Mouse (Mus musculus) myocyte (in vitro differentiated cells): Measurements from ENCODE around the gene Eid2. TPM values are rescaled to one million over a fixed set of nuclear protein-coding genes. Genes with fewer than 3 reads are reported as not detected.
A peak's percentile ranks its signal among the peaks of the same experiment; 100 is the strongest.

Source experiments
- H3K27me3 ChIP-seq: one replicate; pipeline ENCODE4 v1.6.1; 2011; ENCODE audit not compliant: control insufficient read depth, insufficient read depth, insufficient read length
- H3K36me3 ChIP-seq: one replicate; pipeline ENCODE4 v1.6.1; 2011; ENCODE audit not compliant: control insufficient read depth, insufficient read depth
- H3K4me2 ChIP-seq: one replicate; pipeline ENCODE4 v1.6.1; 2011; ENCODE audit warnings: low read depth, control low read depth
- H3K4me3 ChIP-seq: one replicate; pipeline ENCODE4 v1.5.1; 2011; ENCODE audit warnings: mild to moderate bottlenecking, control low read depth, moderate library complexity
- H3K79me2 ChIP-seq: one replicate; pipeline ENCODE4 v1.6.1; 2011; ENCODE audit not compliant: control insufficient read depth, insufficient read depth
- H3ac ChIP-seq: one replicate; pipeline ENCODE4 v1.6.1; 2011; ENCODE audit not compliant: control insufficient read depth, insufficient read length
- CEBPB ChIP-seq: IDR thresholded peaks from 2 replicates; pipeline ENCODE4 v1.6.1; 2011; ENCODE audit warnings: mild to moderate bottlenecking, moderate library complexity; ENCODE audit not compliant: poor library complexity, insufficient read depth, severe bottlenecking
- E2F4 ChIP-seq: IDR thresholded peaks from one replicate; pipeline ENCODE4 v1.6.1; 2011; ENCODE audit warnings: mild to moderate bottlenecking, control low read depth, moderate library complexity; ENCODE audit not compliant: insufficient read depth
- MAX ChIP-seq: IDR thresholded peaks from one replicate; pipeline ENCODE4 v1.6.1; 2011; ENCODE audit warnings: low read depth, mild to moderate bottlenecking, control low read depth
- MYOD1 ChIP-seq, 3 experiments: IDR thresholded peaks; one replicate each; pipeline ENCODE4 v1.6.1; 2011; ENCODE audit warnings: control low read depth in 2 of 3, low read depth in 2 of 3, mild to moderate bottlenecking in 2 of 3, moderate library complexity in 1 of 3; ENCODE audit not compliant: insufficient read length in 2 of 3, control insufficient read depth in 1 of 3
- MYOG ChIP-seq, 3 experiments: IDR thresholded peaks; one replicate each; pipeline ENCODE4 v1.6.1; 2011; ENCODE audit warnings: control low read depth in 2 of 3, low read depth in 2 of 3, mild to moderate bottlenecking in 2 of 3; ENCODE audit not compliant: insufficient read length in 2 of 3, control insufficient read depth in 1 of 3, insufficient read depth in 1 of 3
- POLR2A ChIP-seq: IDR thresholded peaks from one replicate; pipeline ENCODE4 v1.6.1; 2011; ENCODE audit warnings: low read depth, mild to moderate bottlenecking, control low read depth, moderate library complexity; ENCODE audit not compliant: insufficient read length
- POLR2AphosphoS2 ChIP-seq: IDR thresholded peaks from one replicate; pipeline ENCODE4 v1.6.1; 2011; ENCODE audit warnings: low read depth, control low read depth; ENCODE audit not compliant: insufficient read length
- REST ChIP-seq: IDR thresholded peaks from one replicate; pipeline ENCODE4 v1.6.1; 2011; ENCODE audit warnings: mild to moderate bottlenecking, control low read depth, moderate library complexity; ENCODE audit not compliant: insufficient read depth, insufficient read length
- SRF ChIP-seq: IDR thresholded peaks from one replicate; pipeline ENCODE4 v1.6.1; 2011; ENCODE audit warnings: low read depth; ENCODE audit not compliant: control insufficient read depth, insufficient read length
- TCF12 ChIP-seq: IDR thresholded peaks from one replicate; pipeline ENCODE4 v1.6.1; 2011; ENCODE audit warnings: mild to moderate bottlenecking, control low read depth; ENCODE audit not compliant: poor library complexity, insufficient read depth, severe bottlenecking
- TCF3 ChIP-seq: IDR thresholded peaks from one replicate; pipeline ENCODE4 v1.6.1; 2011; ENCODE audit warnings: low read depth, control low read depth; ENCODE audit not compliant: insufficient read length
- USF1 ChIP-seq: IDR thresholded peaks from one replicate; pipeline ENCODE4 v1.6.1; 2011; ENCODE audit warnings: low read depth, mild to moderate bottlenecking, control low read depth, moderate library complexity
- polyA plus RNA-seq: library from polyadenylated mRNA; unstranded; fragments of >200 nt; fragmentation: generic; extraction: Trizol; gene quantifications from one replicate; pipeline ENCODE4 v1.2.1, GENCODE M21; 2012; ENCODE audit warnings: missing spikeins

Eid2 gene
- polyA plus RNA-seq, 1 experiment = 6.5 TPM

- Histone ChIP-seq H3K27me3 (peaks cover 84% of the 10 kb centered on the region), H3K79me2 (no peaks in the 10 kb centered on the region), H3K4me3 (no peak within 1 kb of the TSS), H3ac (no peak within 1 kb of the TSS), H3K4me2 (peak within 1 kb of the TSS; percentile 18), H3K36me3 (no peaks in the 10 kb centered on the region)
- no peak for TF ChIP-seq POLR2AphosphoS2
- no peak for TF ChIP-seq MYOG (IDR thresholded peaks at IDR 0.05; ENCODE audit: control insufficient read depth in 1 of 3, insufficient read depth in 1 of 3, insufficient read length in 2 of 3, low read depth in 2 of 3)
- TF ChIP-seq REST = no peak
- no peak for TF ChIP-seq TCF3
- no peak for TF ChIP-seq TCF12
- TF ChIP-seq USF1 = no peak
- TF ChIP-seq MAX = no peak
- TF ChIP-seq E2F4 = no peak
- TF ChIP-seq SRF = no peak
- no peak for TF ChIP-seq POLR2A
- no peak for TF ChIP-seq CEBPB
- no peak for TF ChIP-seq MYOD1 (IDR thresholded peaks at IDR 0.05; ENCODE audit: control insufficient read depth in 1 of 3, insufficient read length in 2 of 3, low read depth in 2 of 3)
Measured at GRCm38 (mm10) chr7:28290638-28291590, 23.2 kb downstream of the Eid2 start, which contains the start of gene Selenov. Gene Selenov (minus strand): TSS chr7:28291186.

- Histone ChIP-seq H3K36me3 (no peaks in the 10 kb centered on the region), H3K4me3 (no peak overlapping the region), H3K79me2 (no peaks in the 10 kb centered on the region), H3ac (no peak overlapping the region), H3K4me2 (peak overlapping the region; percentile 2), H3K27me3 (peaks cover 83% of the 10 kb centered on the region)
- TF ChIP-seq MYOG (IDR thresholded peaks at IDR 0.05; ENCODE audit: control insufficient read depth in 1 of 3, insufficient read depth in 1 of 3, insufficient read length in 2 of 3, low read depth in 2 of 3) (no peak), USF1 (no peak), CEBPB (no peak), TCF3 (no peak), REST (no peak), TCF12 (no peak), POLR2AphosphoS2 (no peak), MAX (no peak), E2F4 (no peak), POLR2A (no peak), MYOD1 (IDR thresholded peaks at IDR 0.05; ENCODE audit: control insufficient read depth in 1 of 3, insufficient read length in 2 of 3, low read depth in 2 of 3) (no peak), SRF (no peak)
Measured at GRCm38 (mm10) chr7:28294481-28294880, 26.8 kb downstream of the Eid2 start.

- Histone ChIP-seq H3K4me2 (no peak overlapping the region), H3K36me3 (no peaks in the 10 kb centered on the region), H3K79me2 (no peaks in the 10 kb centered on the region), H3K27me3 (peaks cover 59% of the 10 kb centered on the region), H3K4me3 (no peak overlapping the region), H3ac (no peak overlapping the region)
- TF ChIP-seq E2F4 = no peak
- TF ChIP-seq REST = no peak
- TF ChIP-seq USF1 = no peak
- no peak for TF ChIP-seq MAX
Measured at GRCm38 (mm10) chr7:28298837-28299625, 31.4 kb downstream of the Eid2 start.

GRCm38 (mm10) chr7:28301616-28302433 is 34.1 kb downstream of the Eid2 start, which contains the start of gene Dll3:
Gene Dll3 (minus strand): TSS chr7:28302238.
- TF ChIP-seq USF1 (no peak), SRF (no peak), POLR2A (no peak), MYOD1 (IDR thresholded peaks at IDR 0.05; ENCODE audit: control insufficient read depth in 1 of 3, insufficient read length in 2 of 3, low read depth in 2 of 3) (no peak), CEBPB (no peak), TCF12 (no peak), TCF3 (no peak), POLR2AphosphoS2 (no peak), MAX (no peak), MYOG (IDR thresholded peaks at IDR 0.05; ENCODE audit: control insufficient read depth in 1 of 3, insufficient read depth in 1 of 3, insufficient read length in 2 of 3, low read depth in 2 of 3) (no peak), REST (no peak), E2F4 (no peak)
- no peaks in the 10 kb centered on the region for H3K36me3 ChIP-seq
- H3K4me2 ChIP-seq = no peak within 1 kb of the TSS
- H3ac ChIP-seq = no peak within 1 kb of the TSS
- no peaks in the 10 kb centered on the region for H3K79me2 ChIP-seq
- H3K27me3 ChIP-seq = peaks cover 33% of the 10 kb centered on the region
- no peak within 1 kb of the TSS for H3K4me3 ChIP-seq
